Mouse (Mus musculus): ENCODE results near the gene D930048N14Rik.
"Not testable (repeated sequence)": the region's sequence is repeated elsewhere in the genome, so short reads cannot be mapped to it uniquely, and the experiment has no call there.

D930048N14Rik gene

DNA sequence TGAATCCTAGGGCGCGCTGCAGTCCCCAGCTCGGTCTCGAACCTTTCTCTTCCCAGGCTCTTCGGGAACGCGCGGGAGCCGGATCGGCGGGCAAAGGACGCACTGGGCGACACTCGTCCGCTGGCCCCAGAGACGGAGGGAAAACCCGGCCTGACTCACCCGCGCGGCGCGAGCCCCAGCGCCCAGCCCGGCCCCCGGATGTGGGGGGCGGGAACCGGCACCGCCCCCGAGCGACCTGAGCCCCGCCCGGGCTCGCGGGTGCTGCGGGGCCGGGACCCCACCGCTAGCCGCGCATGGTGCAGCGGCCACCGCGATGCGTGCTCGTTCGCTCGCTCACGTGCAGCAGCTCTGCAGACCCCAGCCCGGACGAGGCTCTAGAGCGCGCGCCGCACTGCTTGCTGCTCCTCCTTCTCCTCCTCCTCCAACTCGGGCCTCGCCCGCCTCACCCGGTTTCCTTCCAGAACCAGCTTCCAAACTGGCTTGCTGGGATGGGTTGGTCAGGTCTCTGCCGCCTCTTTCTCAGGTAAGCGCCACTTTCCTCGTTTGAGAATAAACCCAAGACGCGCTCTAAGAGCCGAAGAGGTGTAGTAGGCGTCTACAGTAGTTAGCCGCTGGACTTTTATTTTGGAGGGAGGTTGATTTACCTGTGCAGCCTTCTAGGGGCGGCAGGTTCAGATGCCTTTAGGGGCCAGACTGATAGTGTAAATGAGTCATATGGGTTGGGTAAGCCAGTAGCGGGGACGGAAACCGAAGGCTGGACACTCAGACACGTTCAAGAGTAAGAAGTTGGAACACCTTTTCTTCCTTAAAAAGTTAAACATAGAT is at the start of gene D930048N14Rik, which contains the start of gene N4bp3:
D930048N14Rik (plus strand) TSS at position 264 of the 825 bp plus-strand sequence.
N4bp3 (minus strand) TSS at position 152 of the 825 bp plus-strand sequence.
- DNase-seq (ENCODE audit: low spot score in 2 of 2), result peak in 1 of 2 experiments; percentile 42

GRCm38 (mm10) chr11:51602253-51602652 is 48.5 kb upstream of the D930048N14Rik start:
- DNase-seq (ENCODE audit: low spot score in 2 of 2), result no peak

GRCm38 (mm10) chr11:51605602-51606446 is 44.9 kb upstream of the D930048N14Rik start:
- peak; percentile 73 to 82 for DNase-seq (ENCODE audit: low spot score in 2 of 2)

DNA sequence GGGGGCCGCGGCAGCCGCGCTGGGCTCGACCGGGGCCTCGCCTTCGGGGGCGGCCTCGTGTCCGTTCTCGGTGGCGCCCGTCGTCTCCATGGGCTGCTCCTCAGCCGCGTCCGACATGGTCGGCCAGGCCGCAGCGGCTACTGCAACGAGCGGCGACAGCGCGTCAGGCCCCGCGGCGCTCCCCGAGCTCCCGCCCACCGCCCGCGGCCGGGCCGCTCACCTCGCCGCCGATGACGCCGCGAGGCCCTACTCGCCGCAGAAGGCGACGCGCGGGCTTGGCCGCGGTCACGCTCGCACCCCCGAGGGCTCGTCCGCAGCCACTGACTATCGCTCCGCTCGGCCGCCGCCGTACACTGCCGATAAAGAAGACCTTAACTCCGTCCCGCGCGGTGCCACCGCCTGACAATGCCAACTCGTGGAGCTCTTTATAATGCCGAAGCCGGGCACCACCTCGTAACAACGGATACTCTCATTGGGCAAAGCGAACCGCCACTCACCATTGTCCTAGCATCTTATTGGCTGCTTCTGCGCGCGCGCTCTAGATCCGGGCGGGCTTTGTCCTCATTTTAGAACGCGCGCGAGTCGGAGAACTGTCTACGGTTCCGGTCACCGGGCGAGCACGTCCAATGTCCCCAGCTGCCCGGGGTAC is 44.2 kb upstream of the D930048N14Rik start, which contains the start of gene Hnrnpab:
Hnrnpab (minus strand) TSS at position 401 of the 649 bp plus-strand sequence.
- peak; percentile 96 to 97 for DNase-seq (ENCODE audit: low spot score in 2 of 2)

DNA sequence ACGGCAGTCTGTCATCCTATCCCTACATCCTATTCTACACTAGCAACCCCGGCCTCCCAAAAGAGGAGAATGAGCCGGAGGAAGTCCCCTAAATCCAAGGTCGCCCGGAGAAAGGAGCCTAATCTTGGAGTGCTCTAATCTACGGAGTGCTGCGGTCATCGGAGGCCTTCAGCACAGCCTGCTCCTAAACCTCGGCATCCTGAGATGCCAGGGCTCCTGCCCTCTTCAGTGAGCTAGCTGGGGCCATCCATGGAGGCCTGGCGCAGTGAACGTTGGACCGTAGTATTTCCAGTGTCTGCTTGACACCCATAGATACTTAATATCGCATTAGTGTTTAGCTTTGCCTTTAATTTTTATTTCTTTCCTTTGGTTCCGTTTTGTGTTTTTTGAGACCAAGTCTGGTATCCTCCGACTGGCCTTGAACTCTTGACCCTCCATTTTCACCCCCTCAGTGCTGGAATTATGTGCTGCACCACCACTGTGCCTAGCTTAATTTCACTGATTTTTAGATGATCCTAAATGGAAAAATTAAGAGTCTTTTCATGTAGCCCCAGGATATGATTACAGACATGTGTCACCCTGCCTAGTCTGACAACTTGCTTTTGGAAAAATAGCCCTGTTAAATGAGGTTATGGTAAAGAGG is 43.5 kb upstream of the D930048N14Rik start:
- DNase-seq (ENCODE audit: low spot score in 2 of 2), result no peak

GRCm38 (mm10) chr11:51609266-51609909 is 41.4 kb upstream of the D930048N14Rik start:
- DNase-seq (ENCODE audit: low spot score in 2 of 2), result no peak

DNA sequence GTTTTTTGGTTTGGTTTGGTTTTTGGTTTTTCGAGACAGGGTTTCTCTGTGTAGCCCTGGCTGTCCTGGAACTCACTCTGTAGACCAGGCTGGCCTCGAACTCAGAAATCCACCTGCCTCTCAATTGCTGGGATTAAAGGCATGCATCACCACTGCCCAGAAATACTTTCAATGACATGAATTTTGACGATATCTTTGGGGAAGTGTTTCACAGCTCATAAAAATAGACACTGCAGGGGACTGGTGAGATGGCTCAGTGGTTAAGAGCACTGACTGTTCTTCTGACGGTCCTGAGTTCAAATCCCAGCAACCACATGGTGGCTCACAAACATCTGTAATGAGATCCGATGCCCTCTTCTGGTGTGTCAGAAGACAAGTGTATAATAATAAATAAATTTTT is 40.8 kb upstream of the D930048N14Rik start:
- not testable (repeated sequence) for DNase-seq (ENCODE audit: low spot score in 2 of 2)

GRCm38 (mm10) chr11:51614256-51614655 is 36.5 kb upstream of the D930048N14Rik start:
- DNase-seq (ENCODE audit: low spot score in 2 of 2), result no peak

GRCm38 (mm10) chr11:51615129-51615528 is 35.6 kb upstream of the D930048N14Rik start:
- no peak for DNase-seq (ENCODE audit: low spot score in 2 of 2)

DNA sequence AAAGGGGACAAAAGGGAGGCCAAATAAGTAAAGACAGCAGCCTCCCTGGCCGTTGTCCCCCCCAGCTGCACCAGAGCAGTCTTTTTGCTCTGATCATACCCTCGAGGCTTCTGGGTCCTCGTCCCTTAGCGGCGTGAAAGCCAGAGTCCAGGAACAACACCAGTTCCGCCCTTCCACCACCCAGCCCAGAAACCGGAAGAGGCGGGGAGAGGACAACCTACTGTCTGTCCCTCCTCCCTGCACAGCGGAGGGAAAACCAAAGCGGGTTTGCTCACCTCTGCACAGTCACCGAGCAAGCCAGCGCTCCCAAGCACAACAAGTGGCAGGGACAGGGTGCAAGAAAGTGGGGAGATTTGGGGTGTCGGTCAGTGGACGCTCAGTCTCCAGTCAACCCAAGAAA is 35.2 kb upstream of the D930048N14Rik start:
- peak in 1 of 2 experiments; percentile 37 for DNase-seq (ENCODE audit: low spot score in 2 of 2)

DNA sequence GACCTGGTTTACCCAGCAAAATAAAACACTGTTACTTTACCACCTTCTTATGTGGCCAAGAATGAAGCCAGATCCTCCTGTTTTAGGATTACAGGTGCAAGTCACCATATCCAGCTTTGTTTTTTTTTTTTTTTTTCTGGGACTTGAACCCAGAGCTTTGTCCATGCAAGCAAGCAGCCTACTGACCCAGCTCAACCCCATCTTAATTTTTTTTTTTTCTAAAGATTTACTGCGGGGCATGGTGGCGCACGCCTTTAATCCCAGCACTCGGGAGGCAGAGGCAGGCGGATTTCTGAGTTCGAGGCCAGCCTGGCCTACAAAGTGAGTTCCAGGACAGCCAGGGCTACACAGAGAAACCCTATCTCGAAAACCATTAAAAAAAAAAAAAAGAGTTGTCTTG is 34.6 kb upstream of the D930048N14Rik start:
- DNase-seq (ENCODE audit: low spot score in 2 of 2), result not testable (repeated sequence)

DNA sequence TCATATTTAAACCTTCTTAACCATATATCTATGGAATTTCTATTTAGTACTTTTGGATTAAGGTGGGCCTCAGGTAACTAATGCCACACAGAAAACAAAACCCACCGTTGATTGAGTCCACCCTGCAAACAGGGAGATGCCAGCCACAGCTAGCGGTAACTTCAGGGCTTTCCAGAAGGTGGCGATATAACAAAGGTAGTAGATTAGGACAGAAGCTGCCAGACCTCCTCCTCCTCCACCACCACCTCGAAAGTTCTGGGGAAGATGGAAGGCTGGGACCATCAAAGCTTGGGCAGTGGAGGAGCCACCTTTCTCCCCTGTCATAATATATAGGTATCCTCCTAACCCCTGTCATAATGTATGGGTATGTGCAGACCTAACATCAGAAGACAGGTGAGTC is 33.1 kb upstream of the D930048N14Rik start:
- peak in 1 of 2 experiments; percentile 58 for DNase-seq (ENCODE audit: low spot score in 2 of 2)

DNA sequence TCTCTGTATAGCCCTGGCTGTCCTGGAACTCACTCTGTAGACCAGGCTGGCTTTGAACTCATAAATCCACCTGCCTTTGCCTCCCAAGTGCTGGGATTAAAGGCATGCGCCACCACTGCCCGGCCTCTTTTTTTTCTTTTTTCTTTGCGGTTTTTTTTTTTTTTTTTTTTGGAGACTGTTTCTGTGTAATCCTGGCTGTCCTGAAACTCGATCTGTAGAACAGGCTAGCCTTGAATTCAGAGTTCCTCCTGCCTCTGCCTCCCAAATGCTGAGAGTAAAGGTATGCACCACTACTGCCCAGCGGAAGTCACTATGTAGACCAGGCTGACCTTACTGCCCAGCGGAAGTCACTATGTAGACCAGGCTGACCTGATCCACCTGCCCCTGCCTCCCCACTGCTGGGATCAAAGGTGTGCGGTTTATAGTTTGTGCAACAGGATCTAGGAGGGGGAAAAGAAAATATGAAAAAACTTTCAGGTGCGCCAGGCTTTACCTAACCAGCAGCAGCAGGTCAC is 31.8 kb upstream of the D930048N14Rik start:
- no peak for DNase-seq (ENCODE audit: low spot score in 2 of 2)

DNA sequence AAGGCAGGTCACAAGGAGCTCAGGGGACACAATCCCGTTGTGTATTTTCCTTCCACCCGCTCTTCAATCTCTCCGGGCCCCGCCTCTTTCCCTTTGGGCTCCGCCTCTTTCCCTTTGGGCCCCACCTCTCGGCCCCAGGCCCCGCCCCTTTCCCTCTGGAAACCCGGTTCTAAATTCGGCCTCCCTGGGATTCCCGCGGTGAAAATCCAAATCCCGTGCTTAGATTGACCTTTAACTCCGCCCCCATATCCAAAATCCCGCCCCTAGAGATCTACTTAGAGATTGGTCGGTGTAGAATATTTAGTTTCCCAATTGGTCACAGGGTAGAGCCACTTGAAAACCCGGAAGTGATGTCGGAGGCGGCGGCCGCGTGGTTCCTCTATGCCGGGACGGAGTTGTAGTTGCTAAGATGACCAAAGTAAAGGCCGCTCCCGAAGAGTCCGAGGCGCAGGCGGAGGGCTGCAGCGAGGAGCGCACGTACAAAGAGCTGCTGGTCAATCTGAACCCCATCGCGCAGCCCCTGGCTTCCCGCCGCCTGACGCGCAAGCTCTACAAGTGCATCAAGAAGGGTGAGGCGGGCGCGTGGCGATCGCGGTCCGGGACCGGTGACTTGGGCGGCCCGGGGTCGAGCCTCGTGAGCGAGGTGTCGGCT is 31.2 kb upstream of the D930048N14Rik start, which contains the start of gene Nhp2:
Nhp2 (plus strand) TSS at position 327 of the 652 bp plus-strand sequence.
- peak; percentile 91 to 94 for DNase-seq (ENCODE audit: low spot score in 2 of 2)

DNA sequence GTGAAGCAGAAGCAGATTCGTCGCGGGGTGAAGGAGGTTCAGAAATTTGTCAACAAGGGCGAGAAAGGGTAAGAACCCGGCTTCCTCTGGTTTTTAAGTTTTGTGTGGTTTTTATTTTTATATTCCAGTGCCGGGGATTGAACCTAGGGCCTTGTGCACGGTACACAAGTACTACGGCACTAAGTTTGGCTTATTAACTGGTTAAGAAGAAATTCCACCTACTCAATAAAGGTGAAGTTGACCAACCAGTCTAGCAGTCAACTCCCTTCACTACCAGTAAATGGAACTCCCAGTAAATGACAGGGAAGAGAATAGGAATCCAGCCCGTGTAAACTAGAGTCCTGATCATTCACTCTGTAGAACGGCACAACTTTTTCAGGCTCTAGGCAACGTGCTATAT is 30.7 kb upstream of the D930048N14Rik start:
- no peak for DNase-seq (ENCODE audit: low spot score in 2 of 2)

GRCm38 (mm10) chr11:51621776-51622175 is 29.0 kb upstream of the D930048N14Rik start:
- no peak for DNase-seq (ENCODE audit: low spot score in 2 of 2)

DNA sequence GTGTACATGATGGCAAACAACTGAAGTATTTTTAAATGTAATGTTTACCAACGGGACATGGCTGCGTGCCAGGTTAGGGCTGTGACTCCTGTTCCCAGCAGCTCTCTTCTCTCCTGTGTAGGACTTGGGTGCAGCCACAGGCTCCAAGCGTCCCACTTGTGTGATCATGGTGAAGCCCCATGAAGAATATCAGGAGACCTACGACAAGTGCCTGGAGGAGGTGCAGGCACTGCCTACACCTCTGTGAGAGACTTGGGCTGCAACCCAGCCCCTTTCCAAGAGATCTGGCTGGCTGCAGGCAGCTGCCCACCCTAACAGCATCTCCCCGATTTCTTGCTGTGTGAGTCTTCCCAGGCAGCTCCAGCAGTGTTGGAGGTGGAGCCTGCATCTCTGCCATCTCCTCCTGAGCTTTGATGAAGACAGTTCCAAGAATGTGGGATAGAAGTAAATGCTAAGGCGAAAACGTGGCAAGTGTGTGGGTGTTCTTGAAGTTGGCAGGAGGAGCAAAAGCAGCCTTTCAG is 27.7 kb upstream of the D930048N14Rik start:
- peak; percentile 35 to 70 for DNase-seq (ENCODE audit: low spot score in 2 of 2)

DNA sequence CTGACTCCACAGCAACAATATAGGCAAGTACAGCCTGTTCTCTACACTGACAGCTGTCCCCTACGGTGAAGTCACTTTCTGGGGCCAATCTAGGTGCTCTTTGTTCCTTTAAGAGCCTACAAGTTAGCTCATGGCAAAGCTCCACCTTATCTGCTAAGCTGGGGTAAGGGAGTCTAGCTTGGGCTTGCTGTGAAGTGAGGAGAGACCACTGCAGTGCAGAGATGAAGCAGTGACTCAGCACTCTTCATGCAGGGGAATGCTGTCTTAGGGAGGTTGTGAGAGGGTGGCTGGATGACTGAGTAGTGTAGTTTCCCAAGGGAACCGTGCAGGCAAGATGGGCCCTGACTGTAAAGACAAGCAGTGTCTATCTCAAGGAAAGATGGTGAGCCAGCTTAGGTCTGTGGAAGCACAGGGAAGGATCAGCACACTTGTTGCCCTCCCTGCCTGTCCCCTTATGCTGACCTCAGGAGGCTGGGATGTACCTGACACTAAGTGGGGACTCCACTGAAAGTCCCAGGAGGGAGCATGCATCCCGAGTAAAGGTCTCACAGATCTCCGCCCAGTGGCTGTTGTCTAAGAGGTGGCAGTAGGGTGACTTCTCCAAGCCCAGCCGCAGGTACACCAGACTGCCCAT is 25.4 kb upstream of the D930048N14Rik start:
- DNase-seq (ENCODE audit: low spot score in 2 of 2), result no peak

GRCm38 (mm10) chr11:51627425-51627824 is 23.3 kb upstream of the D930048N14Rik start:
- DNase-seq (ENCODE audit: low spot score in 2 of 2), result no peak
